Mouse (Mus musculus): ENCODE measurements around the gene Atoh1. TPM values are rescaled to one million over a fixed set of nuclear protein-coding genes. Genes with fewer than 3 reads are reported as not detected.

Atoh1 gene
- not detected for total RNA-seq (2018; cell fraction: chromatin; rRNA removed)
- not detected for total RNA-seq (2018; cell fraction: cytosol; rRNA removed)
- not detected for total RNA-seq (2018; cell fraction: nucleus; rRNA removed)
- not detected in 3 replicates for polyA plus RNA-seq (2018)

- H3K4me3 ChIP-seq (ENCODE audit: inconsistent target) = no peak within 1 kb of the TSS
- H3K36me3 ChIP-seq (ENCODE audit: inconsistent target) = no peaks in the 10 kb centered on the region
- no peak within 1 kb of the TSS for H3K27ac ChIP-seq
- 3% methylated on average over 31 of the region's 34 CpGs for WGBS (ENCODE audit: missing documents)
- H3K79me2 ChIP-seq (ENCODE audit: inconsistent target) = no peaks in the 10 kb centered on the region
These were observed at the start of gene Atoh1 for GRCm38 (mm10) chr6:64728499-64729198. TSS of gene Atoh1 (plus strand) at chr6:64729125.

- Histone ChIP-seq H3K79me2 (ENCODE audit: inconsistent target) (no peaks in the 10 kb centered on the region), H3K4me3 (ENCODE audit: inconsistent target) (no peak overlapping the region), H3K27ac (no peak overlapping the region), H3K36me3 (ENCODE audit: inconsistent target) (no peaks in the 10 kb centered on the region)
- 49% methylated on average over 9 of the region's 9 CpGs for WGBS (ENCODE audit: missing documents)
These were observed 45.0 kb upstream of the Atoh1 start for GRCm38 (mm10) chr6:64683974-64684373.

GRCm38 (mm10) chr6:64684973-64685372, 44.0 kb upstream of the Atoh1 start:
- no peaks in the 10 kb centered on the region for H3K79me2 ChIP-seq (ENCODE audit: inconsistent target)
- WGBS (ENCODE audit: missing documents) = 1% methylated on average over 4 of the region's 5 CpGs
- no peaks in the 10 kb centered on the region for H3K36me3 ChIP-seq (ENCODE audit: inconsistent target)
- no peak overlapping the region for H3K4me3 ChIP-seq (ENCODE audit: inconsistent target)
- H3K27ac ChIP-seq = no peak overlapping the region

GRCm38 (mm10) chr6:64688181-64688944, 40.6 kb upstream of the Atoh1 start:
- H3K27ac ChIP-seq = no peak overlapping the region
- no peaks in the 10 kb centered on the region for H3K79me2 ChIP-seq (ENCODE audit: inconsistent target)
- no peak overlapping the region for H3K4me3 ChIP-seq (ENCODE audit: inconsistent target)
- H3K36me3 ChIP-seq (ENCODE audit: inconsistent target) = no peaks in the 10 kb centered on the region
- WGBS (ENCODE audit: missing documents) = 13% methylated on average over 19 of the region's 19 CpGs

GRCm38 (mm10) chr6:64694688-64695087, 34.2 kb upstream of the Atoh1 start:
- H3K36me3 ChIP-seq (ENCODE audit: inconsistent target) = no peaks in the 10 kb centered on the region
- no peaks in the 10 kb centered on the region for H3K79me2 ChIP-seq (ENCODE audit: inconsistent target)
- H3K4me3 ChIP-seq (ENCODE audit: inconsistent target) = no peak overlapping the region
- 68% methylated on average over 7 of the region's 7 CpGs for WGBS (ENCODE audit: missing documents)
- H3K27ac ChIP-seq = no peak overlapping the region

GRCm38 (mm10) chr6:64703659-64704058, 25.3 kb upstream of the Atoh1 start:
- 95% methylated on average over 2 of the region's 2 CpGs for WGBS (ENCODE audit: missing documents)
- Histone ChIP-seq H3K79me2 (ENCODE audit: inconsistent target) (no peaks in the 10 kb centered on the region), H3K4me3 (ENCODE audit: inconsistent target) (no peak overlapping the region), H3K27ac (no peak overlapping the region), H3K36me3 (ENCODE audit: inconsistent target) (no peaks in the 10 kb centered on the region)

- Histone ChIP-seq H3K79me2 (ENCODE audit: inconsistent target) (no peaks in the 10 kb centered on the region), H3K36me3 (ENCODE audit: inconsistent target) (no peaks in the 10 kb centered on the region), H3K27ac (no peak overlapping the region), H3K4me3 (ENCODE audit: inconsistent target) (no peak overlapping the region)
- 2% methylated on average over 29 of the region's 29 CpGs for WGBS (ENCODE audit: missing documents)
These were observed 1.0 kb upstream of the Atoh1 start for GRCm38 (mm10) chr6:64727751-64728403.

- Histone ChIP-seq H3K36me3 (ENCODE audit: inconsistent target) (no peaks in the 10 kb centered on the region), H3K79me2 (ENCODE audit: inconsistent target) (no peaks in the 10 kb centered on the region), H3K4me3 (ENCODE audit: inconsistent target) (no peak overlapping the region), H3K27ac (no peak overlapping the region)
- WGBS (ENCODE audit: missing documents) = 2% methylated on average over 53 of the region's 53 CpGs
These were observed 496 bp downstream of the Atoh1 start for GRCm38 (mm10) chr6:64729231-64730011.

GRCm38 (mm10) chr6:64730030-64730429, 1.1 kb downstream of the Atoh1 start:
- Histone ChIP-seq H3K27ac (no peak overlapping the region), H3K36me3 (ENCODE audit: inconsistent target) (no peaks in the 10 kb centered on the region), H3K4me3 (ENCODE audit: inconsistent target) (no peak overlapping the region), H3K79me2 (ENCODE audit: inconsistent target) (no peaks in the 10 kb centered on the region)
- WGBS (ENCODE audit: missing documents) = 1% methylated on average over 17 of the region's 19 CpGs

- 17% methylated on average over 14 of the region's 14 CpGs for WGBS (ENCODE audit: missing documents)
- no peak overlapping the region for H3K4me3 ChIP-seq (ENCODE audit: inconsistent target)
These were observed 1.6 kb downstream of the Atoh1 start for GRCm38 (mm10) chr6:64730506-64731020.

GRCm38 (mm10) chr6:64731126-64731525, 2.2 kb downstream of the Atoh1 start:
- Histone ChIP-seq H3K79me2 (ENCODE audit: inconsistent target) (no peaks in the 10 kb centered on the region), H3K36me3 (ENCODE audit: inconsistent target) (no peaks in the 10 kb centered on the region), H3K27ac (no peak overlapping the region), H3K4me3 (ENCODE audit: inconsistent target) (no peak overlapping the region)
- 12% methylated on average over 7 of the region's 7 CpGs for WGBS (ENCODE audit: missing documents)

More at GRCm38 (mm10) chr6:64730506-64731020, 1.6 kb downstream of the Atoh1 start:
- no peak overlapping the region for H3K27ac ChIP-seq
- no peaks in the 10 kb centered on the region for H3K36me3 ChIP-seq (ENCODE audit: inconsistent target)
- no peaks in the 10 kb centered on the region for H3K79me2 ChIP-seq (ENCODE audit: inconsistent target)

GRCm38 (mm10) chr6:64731621-64732320, 2.8 kb downstream of the Atoh1 start:
- WGBS (ENCODE audit: missing documents) = 16% methylated on average over 8 of the region's 8 CpGs
- Histone ChIP-seq H3K79me2 (ENCODE audit: inconsistent target) (no peaks in the 10 kb centered on the region), H3K36me3 (ENCODE audit: inconsistent target) (no peaks in the 10 kb centered on the region), H3K4me3 (ENCODE audit: inconsistent target) (no peak overlapping the region), H3K27ac (no peak overlapping the region)

- Histone ChIP-seq H3K4me3 (ENCODE audit: inconsistent target) (no peak overlapping the region), H3K36me3 (ENCODE audit: inconsistent target) (no peaks in the 10 kb centered on the region), H3K27ac (no peak overlapping the region), H3K79me2 (ENCODE audit: inconsistent target) (no peaks in the 10 kb centered on the region)
- WGBS (ENCODE audit: missing documents) = 16% methylated on average over 4 of the region's 4 CpGs
These were observed 4.4 kb downstream of the Atoh1 start for GRCm38 (mm10) chr6:64733311-64733710.
